Mouse (Mus musculus) liver, adult 2 months (tissue): Measurements from ENCODE around the gene Pnmal1.

ENCODE experiments used
- CTCF ChIP-seq: fragments of 200-500 bp; IDR thresholded peaks from 2 replicates; pipeline ENCODE4 v1.5.1; 2011; ENCODE audit warnings: low read depth, low read length, control low read depth
- POLR2A ChIP-seq: fragments of 200-500 bp; IDR thresholded peaks from 2 replicates; pipeline ENCODE4 v1.6.1; 2011; ENCODE audit warnings: low read length, control low read depth; ENCODE audit not compliant: insufficient read depth; ENCODE audit errors: extremely low read depth

GRCm38 (mm10) chr7:16980348-16980747, 20.9 kb downstream of the Pnmal1 start:
- TF ChIP-seq CTCF (no peak), POLR2A (no peak)
